9 mouse cellular contexts compared by ENCODE assay signal in genomic region chr7:138923756-138924425, GRCm38 (mm10). TPM values are rescaled to one million over a fixed set of nuclear protein-coding genes. Genes with fewer than 3 reads are reported as not detected.
DNase-seq lines count a peak whose midpoint lies in the region; ATAC-seq lines count a peak whose summit lies in the region.
"Had no signal": no experiment of that assay in that cellular context is flagged by ENCODE, and none has a peak within 500 bp of the region (broad histone marks: within the 10 kb centered on the region; RNA-seq: fewer than 3 reads in every experiment).

No protein-coding gene starts in this region.

- ATAC-seq in forebrain, embryonic 14.5 days: no peak
- no peak; the same call in 1 of the 2 replicates for ATAC-seq in forebrain, embryonic 11.5 days (replicated peaks; ENCODE audit: low FRiP score)
- ATAC-seq in neural tube, embryonic 11.5 days (ENCODE audit: insufficient read depth, low FRiP score, low TSS enrichment): no peak
- 0 out of 2 replicates have a peak, but pooled peaks have one; percentile 9 for ATAC-seq in granulocyte monocyte progenitor cell, adult 5-6 weeks (replicated peaks; ENCODE audit: poor library complexity, severe bottlenecking)
- no peak for ATAC-seq in inflammation-experienced regulatory T-cells, adult 6 months

- peak; percentile 35 for DNase-seq in forebrain, embryonic 14.5 days (ENCODE audit: low spot score)
- DNase-seq in forebrain, embryonic 11.5 days (ENCODE audit: low spot score): no peak
- peak; percentile 30 for DNase-seq in neural tube, embryonic 11.5 days (ENCODE audit: low spot score)
- no peak for DNase-seq in neural tube, embryonic 10.5 days (ENCODE audit: extremely low spot score, low spot score)
- peak; percentile 60 for DNase-seq in retina, postnatal 1 day
- no peak for DNase-seq in c-Kit-positive CD71-positive TER-119-positive erythroid progenitor cells, embryonic 14.5 days (ENCODE audit: low spot score)

- no peak overlapping the region for H3K27ac ChIP-seq in forebrain, embryonic 14.5 days (ENCODE audit: low read depth, low read length)
- no peak overlapping the region for H3K27ac ChIP-seq in forebrain, embryonic 11.5 days (ENCODE audit: low read depth, low read length)
- H3K27ac ChIP-seq in neural tube, embryonic 11.5 days (ENCODE audit: low read depth, low read length): no peak overlapping the region

- 12% methylated on average over 3 of the region's 3 CpGs for WGBS in forebrain, embryonic 14.5 days
- WGBS in forebrain, embryonic 11.5 days: 14% methylated on average over 3 of the region's 3 CpGs
- 11% methylated on average over 3 of the region's 3 CpGs for WGBS in neural tube, embryonic 11.5 days

- H3K36me3 ChIP-seq in forebrain, embryonic 14.5 days (ENCODE audit: control insufficient read depth, insufficient read depth, low read length): no peaks in the 10 kb centered on the region
- H3K36me3 ChIP-seq in forebrain, embryonic 11.5 days (ENCODE audit: control insufficient read depth, insufficient read depth, low read length): no peaks in the 10 kb centered on the region
- H3K36me3 ChIP-seq in neural tube, embryonic 11.5 days (ENCODE audit: control insufficient read depth, insufficient read depth, low read length): no peaks in the 10 kb centered on the region

- peaks cover 8% of the 10 kb centered on the region; the same call in 1 of the 2 replicates for H3K4me1 ChIP-seq in forebrain, embryonic 14.5 days (ENCODE audit: control insufficient read depth, insufficient read depth, low read length)
- peaks cover 3% of the 10 kb centered on the region; the same call in 1 of the 2 replicates for H3K4me1 ChIP-seq in forebrain, embryonic 11.5 days (replicated peaks; ENCODE audit: control insufficient read depth, insufficient read depth, low read length)
- peaks cover 7% of the 10 kb centered on the region; the same call in 1 of the 2 replicates for H3K4me1 ChIP-seq in neural tube, embryonic 11.5 days (ENCODE audit: control insufficient read depth, insufficient read depth, low read length)

- H3K4me2 ChIP-seq in forebrain, embryonic 14.5 days (ENCODE audit: low read length): no peak overlapping the region
- no peak overlapping the region for H3K4me2 ChIP-seq in forebrain, embryonic 11.5 days (ENCODE audit: low read depth, low read length, severe bottlenecking)
- H3K4me2 ChIP-seq in neural tube, embryonic 11.5 days (ENCODE audit: low read depth): no peak overlapping the region

- H3K4me3 ChIP-seq in forebrain, embryonic 14.5 days (ENCODE audit: low read depth, low read length): no peak overlapping the region
- no peak overlapping the region for H3K4me3 ChIP-seq in forebrain, embryonic 11.5 days (ENCODE audit: low read depth, low read length)
- no peak overlapping the region for H3K4me3 ChIP-seq in neural tube, embryonic 11.5 days (ENCODE audit: low read depth, low read length)

- H3K9ac ChIP-seq in forebrain, embryonic 14.5 days (ENCODE audit: low read length): no peak overlapping the region
- no peak overlapping the region for H3K9ac ChIP-seq in forebrain, embryonic 11.5 days (ENCODE audit: low read length)
- H3K9ac ChIP-seq in neural tube, embryonic 11.5 days (ENCODE audit: low read length): no peak overlapping the region

- no peaks in the 10 kb centered on the region for H3K9me3 ChIP-seq in forebrain, embryonic 14.5 days (replicated peaks; ENCODE audit: control insufficient read depth, low read length)
- H3K9me3 ChIP-seq in forebrain, embryonic 11.5 days (ENCODE audit: control insufficient read depth, low read length): no peaks in the 10 kb centered on the region
- no peaks in the 10 kb centered on the region for H3K9me3 ChIP-seq in neural tube, embryonic 11.5 days (ENCODE audit: control insufficient read depth, low read length)

- H3K27me3 ChIP-seq in forebrain, embryonic 14.5 days (replicated peaks; ENCODE audit: control insufficient read depth, insufficient read depth, low read length): no peaks in the 10 kb centered on the region
- H3K27me3 ChIP-seq in forebrain, embryonic 11.5 days (ENCODE audit: control insufficient read depth, insufficient read depth, low read length): no peaks in the 10 kb centered on the region
- no peaks in the 10 kb centered on the region for H3K27me3 ChIP-seq in neural tube, embryonic 11.5 days (ENCODE audit: control insufficient read depth, insufficient read depth, low read length)

RNA-seq across cellular contexts. Expression of gene Bnip3, which starts 14.6 kb away (rescaled TPM):
- 84.9 and 89.1 TPM in 2 replicates for polyA plus RNA-seq in forebrain, embryonic 14.5 days (2014; fragmentation: Nextera tagmentation; extraction: Ambion mirVana)
- 85.4 and 96.4 TPM in 2 replicates for polyA plus RNA-seq in forebrain, embryonic 11.5 days (2014; fragmentation: Nextera tagmentation; extraction: Ambion mirVana)
- 87.2 and 89.2 TPM in 2 replicates for polyA plus RNA-seq in neural tube, embryonic 11.5 days (2014; fragmentation: Nextera tagmentation; extraction: Ambion mirVana)
- 23.0 and 24.0 TPM in 2 replicates for total RNA-seq in granulocyte monocyte progenitor cell, adult 5-6 weeks (2014; fragmentation: Nextera tagmentation)
- total RNA-seq in granulocyte monocyte progenitor cell, adult 5-6 weeks (2017): 17.9 and 22.9 TPM in 2 replicates
- 10 to 100 TPM in 2 of 3 experiments, 1 to 10 TPM in 1; 3.2 to 17.6 (median 14.4) TPM for polyA plus RNA-seq in inflammation-experienced regulatory T-cells, adult 6 months (2017; shearing (Covaris generic))

RNA-seq across cellular contexts. Expression of gene Jakmip3, which starts 16.6 kb away (rescaled TPM):
- 2.4 and 4.9 TPM in 2 replicates for polyA plus RNA-seq in forebrain, embryonic 14.5 days (2014; fragmentation: Nextera tagmentation; extraction: Ambion mirVana)
- polyA plus RNA-seq in forebrain, embryonic 11.5 days (2014; fragmentation: Nextera tagmentation; extraction: Ambion mirVana): 0.55 and 0.83 TPM in 2 replicates
- polyA plus RNA-seq in neural tube, embryonic 11.5 days (2014; fragmentation: Nextera tagmentation; extraction: Ambion mirVana): 2.7 and 3.5 TPM in 2 replicates
- not detected in 2 replicates for total RNA-seq in granulocyte monocyte progenitor cell, adult 5-6 weeks (2014; fragmentation: Nextera tagmentation)
- not detected in 2 replicates for total RNA-seq in granulocyte monocyte progenitor cell, adult 5-6 weeks (2017)
- under 1 TPM in 2 of 3 experiments, not detected in 1; 0.09 to 0.33 TPM for polyA plus RNA-seq in inflammation-experienced regulatory T-cells, adult 6 months (2017; shearing (Covaris generic))
- polyA plus RNA-seq: heart, embryonic 16.5 days had no signal

Comparison
In these comparisons a context has a peak if more than half of its experiments do, and no peak if none do; other contexts are left out.
1. DNase-seq: peak in forebrain, embryonic 14.5 days (single experiment), neural tube, embryonic 11.5 days (single experiment) and retina, postnatal 1 day (single experiment); none in forebrain, embryonic 11.5 days (single experiment), neural tube, embryonic 10.5 days (single experiment) and c-Kit-positive CD71-positive TER-119-positive erythroid progenitor cells, embryonic 14.5 days (single experiment).